Mouse (Mus musculus) v-Abl transformed pro-B cells (cell line): Measurements from ENCODE around the gene Edc3.
"Not testable (repeated sequence)": the region's sequence is repeated elsewhere in the genome, so short reads cannot be mapped to it uniquely, and the experiment has no call there.

Source experiments
- in situ Hi-C, 2 experiments: fragments of 400-800 bp; cut with MboI; formaldehyde crosslinking; loops; one replicate each; pipeline ENCODE4 v1.15.1; 2025; ENCODE audit not compliant: unreplicated experiment in 2 of 2

Gene Edc3

DNA sequence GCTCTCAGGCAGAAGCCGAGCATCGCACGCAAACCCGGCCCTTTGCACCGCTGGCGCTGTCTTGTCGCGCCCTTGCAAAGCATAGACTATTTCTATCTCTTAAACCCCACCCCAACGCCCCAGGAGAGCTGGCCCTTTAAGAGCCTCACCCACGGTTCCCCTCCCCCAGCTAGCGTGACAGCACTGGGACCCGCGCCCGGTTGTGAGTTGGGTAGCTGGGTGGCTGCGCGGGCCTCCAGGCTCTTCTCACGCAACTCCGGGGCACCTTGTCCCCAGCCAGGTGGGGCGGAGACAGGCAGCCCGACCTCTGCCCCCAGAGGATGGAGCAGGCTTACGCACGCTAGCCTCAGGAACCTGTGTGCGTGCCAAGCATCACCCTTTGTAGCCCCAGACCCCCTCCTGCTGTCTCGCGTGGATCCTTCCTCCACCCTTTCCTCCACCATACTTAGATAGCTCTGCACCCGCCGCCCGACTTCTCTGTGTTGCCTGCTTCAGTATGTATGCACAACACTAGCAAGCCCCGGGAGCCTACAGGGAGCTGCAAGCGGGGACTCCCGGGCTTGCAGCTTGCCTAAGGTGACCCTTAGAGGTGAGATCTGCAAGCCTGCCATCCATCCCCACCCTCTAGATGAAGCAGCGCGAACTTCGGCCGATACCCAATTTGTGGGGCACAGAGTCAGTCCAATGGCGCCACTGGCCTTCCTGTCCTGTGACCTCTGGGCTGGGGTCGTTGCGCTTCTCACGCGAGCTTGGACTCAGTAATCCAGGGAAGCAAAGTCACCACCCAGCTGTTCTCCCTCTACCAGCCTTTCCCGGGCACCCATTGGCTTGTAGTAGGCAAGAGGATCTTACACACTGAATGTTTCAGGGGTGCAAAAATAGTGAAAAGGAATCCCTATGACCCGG, 11.7 kb upstream of the Edc3 start:
- in situ Hi-C loops, result loop anchor here in 1 of 2 experiments (25.0 kb wide), 1 partner anchor 459 kb away; the partner anchor contains the start of gene Trcg1

- in situ Hi-C loops, result loop anchor here in 1 of 2 experiments (25.0 kb wide), 1 partner anchor 460 kb away; the partner anchor contains the start of gene Trcg1
Observed at GRCm38 (mm10) chr9:57697380-57697779, 11.0 kb upstream of the Edc3 start.

- in situ Hi-C loops, result loop anchor here in 1 of 2 experiments (25.0 kb wide), 1 partner anchor 461 kb away; the partner anchor contains the start of gene Trcg1
Observed at GRCm38 (mm10) chr9:57698466-57699150, 9.7 kb upstream of the Edc3 start.

GRCm38 (mm10) chr9:57706496-57706895, 1.8 kb upstream of the Edc3 start:
- in situ Hi-C loops, result no loop called here

GRCm38 (mm10) chr9:57708720-57709274, 457 bp downstream of the Edc3 start:
- in situ Hi-C loops, result no loop called here

DNA sequence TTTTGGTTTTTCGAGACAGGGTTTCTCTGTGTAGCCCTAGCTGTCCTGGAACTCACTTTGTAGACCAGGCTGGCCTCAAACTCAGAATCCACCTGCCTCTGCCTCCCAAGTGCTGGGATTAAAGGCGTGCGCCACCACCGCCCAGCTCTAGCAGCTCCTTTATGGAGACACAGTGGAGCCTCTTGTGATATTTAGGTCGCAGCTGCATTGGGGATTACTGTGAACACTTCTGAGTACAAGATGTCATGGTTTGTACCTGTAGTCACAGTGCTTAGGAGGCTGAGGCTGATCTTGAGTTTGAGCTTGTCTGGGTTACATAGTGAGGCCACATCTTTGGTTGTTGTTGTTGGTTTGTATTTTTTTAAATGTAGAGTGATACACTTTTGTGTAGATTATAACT, 1.9 kb downstream of the Edc3 start:
- in situ Hi-C loops, result not testable (repeated sequence)

GRCm38 (mm10) chr9:57712194-57712593, 3.9 kb downstream of the Edc3 start:
- in situ Hi-C loops, result no loop called here

DNA sequence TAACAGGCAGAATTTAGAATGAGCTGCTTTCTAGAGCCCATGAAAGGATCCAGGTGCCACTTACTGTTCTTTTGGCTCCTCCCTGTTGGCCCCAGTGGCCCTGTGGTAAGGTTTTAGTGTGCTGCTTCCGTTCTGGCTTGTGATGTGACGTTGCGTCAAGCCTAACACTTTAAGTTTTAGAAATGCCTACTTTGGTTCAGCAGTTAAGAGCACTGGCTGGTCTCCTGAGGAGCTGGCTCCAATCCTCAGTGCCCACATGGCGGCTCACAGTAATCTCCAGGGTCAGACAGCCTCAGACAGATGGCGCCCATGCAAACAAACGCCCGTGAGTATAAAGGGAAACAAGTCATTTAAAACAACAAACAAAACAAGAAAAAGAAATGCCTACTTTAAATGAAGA, 10.1 kb downstream of the Edc3 start:
- in situ Hi-C loops, result no loop called here

- in situ Hi-C loops, result no loop called here
Observed at GRCm38 (mm10) chr9:57720736-57721135, 12.4 kb downstream of the Edc3 start.

DNA sequence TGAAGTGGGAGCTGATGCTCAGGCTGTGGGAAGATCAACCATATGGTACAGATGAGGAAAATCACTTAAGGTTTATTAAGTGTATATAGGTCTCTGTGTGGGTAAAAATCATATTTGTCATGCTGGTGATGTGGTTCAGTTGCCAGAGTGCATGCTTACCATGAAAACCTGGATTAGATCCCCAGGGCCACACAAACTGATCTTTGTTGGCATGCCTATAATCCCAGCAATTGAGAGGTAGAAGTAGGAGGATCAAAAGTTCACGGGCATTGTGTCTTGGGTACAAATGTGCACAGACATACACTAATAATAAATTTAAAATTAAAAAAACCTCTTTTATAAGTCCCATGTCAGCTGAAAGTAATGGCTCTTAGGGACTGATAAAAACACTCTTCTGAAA, 14.0 kb downstream of the Edc3 start:
- in situ Hi-C loops, result no loop called here

GRCm38 (mm10) chr9:57723315-57723715, 15.0 kb downstream of the Edc3 start:
- in situ Hi-C loops, result no loop called here

DNA sequence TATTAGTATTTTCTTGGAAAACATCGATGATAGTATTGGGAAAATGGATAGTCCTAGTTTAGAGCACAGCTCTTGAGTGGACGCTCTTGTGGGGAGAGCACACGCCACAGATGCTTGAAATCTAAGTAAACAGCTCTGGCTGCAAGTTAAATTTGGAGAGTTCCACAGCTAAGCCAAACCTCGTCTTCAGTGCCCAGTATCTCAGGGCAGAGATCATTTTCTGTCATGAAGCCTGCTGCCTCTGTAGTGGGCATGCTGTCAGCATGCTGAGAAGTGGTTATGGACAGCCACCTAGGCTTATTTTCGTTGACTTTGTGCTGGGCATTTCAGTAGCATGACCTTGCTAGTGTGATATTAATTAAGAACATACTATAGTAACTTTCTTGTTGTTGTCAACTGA, 15.5 kb downstream of the Edc3 start:
- in situ Hi-C loops, result no loop called here

DNA sequence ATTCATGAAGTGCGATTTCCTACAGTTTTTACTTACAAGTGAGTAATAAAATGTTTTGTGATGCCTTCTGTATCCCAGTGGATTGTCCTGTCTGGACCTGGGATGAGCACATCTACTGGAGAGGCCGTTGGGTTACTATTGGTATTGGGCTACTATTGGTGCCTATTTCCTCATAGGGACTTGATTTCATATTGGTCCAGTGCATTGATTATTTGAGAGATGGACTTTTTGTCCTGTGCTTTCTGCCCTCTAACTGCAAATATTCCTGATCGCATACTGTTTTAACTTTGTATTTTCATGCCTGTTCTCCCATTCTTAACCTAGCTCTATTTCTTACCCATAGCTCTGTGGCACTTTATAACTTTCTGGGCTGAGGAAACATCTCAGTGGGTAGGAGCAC, 16.4 kb downstream of the Edc3 start:
- in situ Hi-C loops, result loop anchor here in 1 of 2 experiments (25.0 kb wide), 1 partner anchor 512 kb away; no protein-coding TSS in a partner anchor

DNA sequence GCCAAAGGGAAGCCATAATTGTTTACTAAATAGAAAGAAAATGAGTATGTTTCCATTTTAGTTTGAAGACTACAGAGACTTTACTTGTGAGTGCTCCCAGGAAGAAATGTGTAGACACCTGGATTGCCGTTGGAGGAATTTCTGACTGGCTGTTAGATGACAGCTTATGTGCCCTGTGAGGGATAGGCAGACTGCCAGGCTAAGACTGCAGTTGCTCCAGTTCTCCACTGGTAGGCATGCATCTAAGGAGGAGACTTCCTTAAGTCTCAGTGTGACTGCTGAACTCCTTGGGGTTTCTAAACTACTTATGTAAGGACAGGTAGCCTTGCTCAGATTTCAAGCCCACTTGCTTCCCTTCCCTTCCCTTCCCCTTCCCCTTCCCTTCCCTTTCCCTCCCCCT, 20.0 kb downstream of the Edc3 start:
- in situ Hi-C loops, result loop anchor here in 1 of 2 experiments (25.0 kb wide), 1 partner anchor 516 kb away; no protein-coding TSS in a partner anchor

DNA sequence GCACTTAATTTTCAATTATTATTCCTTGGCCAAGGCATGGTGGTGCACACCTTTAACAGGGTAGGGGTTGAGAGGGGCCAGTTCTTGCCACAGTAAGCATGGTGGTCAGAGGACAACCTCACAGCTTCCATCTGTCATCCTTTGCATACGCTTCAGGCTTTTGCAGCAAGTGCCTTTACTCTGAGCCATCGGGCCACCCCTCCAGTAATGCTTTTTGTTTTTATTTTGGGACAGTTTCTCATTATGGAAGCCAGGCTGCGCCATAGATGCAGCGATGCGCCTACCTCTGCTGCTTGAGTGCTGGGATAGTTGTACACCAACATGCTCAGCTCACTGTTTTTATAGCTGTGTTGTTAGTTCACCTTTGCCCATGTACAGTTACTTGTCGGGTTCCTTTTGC, 25.3 kb downstream of the Edc3 start:
- in situ Hi-C loops, result loop anchor here in 1 of 2 experiments (25.0 kb wide), 1 partner anchor 521 kb away; no protein-coding TSS in a partner anchor

DNA sequence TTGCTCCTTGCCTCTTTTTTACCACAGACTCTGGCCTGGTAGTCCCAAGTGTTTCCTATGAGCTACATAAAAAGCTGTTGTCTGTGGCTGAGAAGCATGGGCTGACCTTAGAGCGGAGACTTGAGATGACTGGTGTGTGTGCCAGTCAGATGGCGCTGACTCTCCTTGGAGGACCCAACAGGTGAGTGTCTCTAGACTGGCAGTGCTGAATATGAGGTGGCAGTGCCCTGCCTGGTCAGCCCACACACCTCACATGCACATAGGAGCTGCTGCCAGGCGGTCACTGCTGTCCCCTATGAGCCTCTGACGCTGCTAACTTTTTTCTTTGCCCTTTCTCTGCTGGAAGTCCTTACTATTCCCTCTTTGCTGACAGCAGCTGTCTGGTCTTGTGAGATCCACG, 31.5 kb downstream of the Edc3 start:
- in situ Hi-C loops, result loop anchor here in 1 of 2 experiments (10.0 to 25.0 kb wide), 3 partner anchors 215 to 528 kb away; partner anchors contain the start of gene Cox5a

GRCm38 (mm10) chr9:57744462-57745091, 36.2 kb downstream of the Edc3 start:
- in situ Hi-C loops, result loop anchor here (5.0 to 25.0 kb wide), 4 partner anchors 82 to 532 kb away; partner anchors contain the start of gene Cox5a (in 1 of the 2)

- in situ Hi-C loops, result loop anchor here (5.0 to 25.0 kb wide), 4 partner anchors 85 to 535 kb away; partner anchors contain the start of gene Cox5a (in 1 of the 2)
Observed at GRCm38 (mm10) chr9:57747067-57747466, 38.7 kb downstream of the Edc3 start.

DNA sequence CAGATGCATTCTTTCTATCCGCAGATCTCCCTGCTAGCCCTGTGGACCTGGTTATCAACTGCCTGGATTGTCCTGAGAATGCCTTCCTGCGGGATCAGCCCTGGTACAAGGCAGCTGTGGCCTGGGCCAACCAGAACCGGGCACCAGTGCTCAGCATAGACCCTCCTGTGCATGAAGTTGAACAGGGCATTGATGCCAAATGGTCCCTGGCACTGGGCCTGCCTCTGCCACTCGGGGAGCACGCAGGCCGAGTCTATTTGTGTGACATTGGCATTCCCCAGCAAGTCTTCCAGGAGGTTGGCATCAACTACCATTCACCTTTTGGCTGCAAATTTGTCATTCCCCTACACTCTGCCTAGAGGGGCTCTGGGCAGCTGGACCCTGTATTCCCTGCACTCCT, 39.8 kb downstream of the Edc3 start:
- in situ Hi-C loops, result loop anchor here (5.0 to 25.0 kb wide), 4 partner anchors 86 to 536 kb away; partner anchors contain the start of gene Cox5a (in 1 of the 2)

DNA sequence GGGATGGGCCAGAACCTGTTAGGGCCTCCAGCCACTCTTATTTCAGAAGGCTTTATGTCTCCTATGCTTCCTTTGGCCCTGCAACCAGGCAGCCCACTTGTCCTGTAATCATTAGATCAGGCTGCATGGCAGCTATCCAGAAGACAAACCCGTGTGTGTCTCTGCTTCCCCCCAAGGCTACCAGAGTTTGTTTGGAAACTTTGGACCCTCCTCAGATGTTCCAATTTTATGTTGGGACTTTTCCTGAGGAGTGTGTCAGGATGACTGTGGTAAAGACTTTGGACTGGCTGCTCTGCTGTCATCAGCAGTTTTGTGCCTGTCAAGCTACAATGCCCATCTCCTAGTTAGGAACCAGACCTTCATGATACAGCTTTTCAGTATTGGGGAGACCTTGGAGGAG, 40.5 kb downstream of the Edc3 start:
- in situ Hi-C loops, result loop anchor here (5.0 to 25.0 kb wide), 4 partner anchors 87 to 537 kb away; partner anchors contain the start of gene Cox5a (in 1 of the 2)
